ENCODE assay signal across 23 mouse cellular contexts in the genomic region with DNA sequence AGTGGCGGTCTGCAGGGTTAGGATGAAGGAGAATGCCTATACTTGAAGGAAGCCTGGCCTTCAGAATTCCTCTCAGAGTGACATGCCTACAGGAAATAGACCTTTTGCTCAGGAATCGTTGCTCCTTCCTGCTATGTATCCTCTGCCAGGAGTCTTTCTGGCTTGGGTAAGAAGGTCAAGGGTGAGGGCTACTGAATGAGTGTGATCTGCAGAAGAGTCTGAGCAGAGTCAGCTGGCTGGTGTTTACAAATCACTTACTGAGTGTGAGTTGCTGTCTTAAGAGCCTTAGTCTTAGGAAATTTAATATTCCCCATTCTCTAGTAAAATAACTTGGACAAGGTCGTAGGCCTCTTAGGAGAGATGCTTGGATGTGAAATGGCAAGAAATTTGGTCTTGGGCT.
A peak's percentile ranks its signal among the peaks of the same experiment; 100 is the strongest.
DNase-seq lines count a peak whose midpoint lies in the region; ATAC-seq and TF ChIP-seq lines count a peak whose summit lies in the region.
"Had no signal": no experiment of that assay in that cellular context is flagged by ENCODE, and none has a peak within 500 bp of the region (broad histone marks: within the 10 kb centered on the region; RNA-seq: fewer than 3 reads in every experiment).

No protein-coding gene starts in this region.

- no peak overlapping the region for H3K4me2 ChIP-seq in kidney, embryonic 16.5 days (replicated peaks; ENCODE audit: low read depth, low read length)
- H3K4me2 ChIP-seq in kidney, embryonic 14.5 days (replicated peaks; ENCODE audit: low read depth, low read length): no peak overlapping the region
- no peak overlapping the region for H3K4me2 ChIP-seq in lung, embryonic 16.5 days (ENCODE audit: low read depth, low read length)
- no peak overlapping the region for H3K4me2 ChIP-seq in hindbrain, postnatal 0 days (ENCODE audit: low read depth, low read length)
- H3K4me2 ChIP-seq: forebrain, embryonic 15.5 days; heart, embryonic 11.5 days; heart, embryonic 15.5 days; hindbrain, embryonic 13.5 days had no signal

- H3K9me3 ChIP-seq in kidney, embryonic 16.5 days (ENCODE audit: low read length): no peaks in the 10 kb centered on the region
- H3K9me3 ChIP-seq in kidney, embryonic 14.5 days (ENCODE audit: control insufficient read depth, low read length): no peaks in the 10 kb centered on the region
- no peaks in the 10 kb centered on the region for H3K9me3 ChIP-seq in lung, embryonic 16.5 days (ENCODE audit: control insufficient read depth, low read length)
- no peaks in the 10 kb centered on the region for H3K9me3 ChIP-seq in hindbrain, postnatal 0 days (ENCODE audit: low read length)
- H3K9me3 ChIP-seq: embryonic facial prominence, embryonic 10.5 days; forebrain, embryonic 10.5 days; forebrain, embryonic 15.5 days; heart, embryonic 15.5 days; hindbrain, embryonic 13.5 days had no signal

- TF ChIP-seq CTCF in hindbrain, postnatal 0 days (IDR thresholded peaks at IDR 0.05; ENCODE audit: low read depth): no peak

- no peak overlapping the region for H3K9ac ChIP-seq in kidney, embryonic 16.5 days (replicated peaks; ENCODE audit: low read length)
- H3K9ac ChIP-seq in kidney, embryonic 14.5 days (ENCODE audit: low read depth, low read length): no peak overlapping the region
- no peak overlapping the region for H3K9ac ChIP-seq in lung, embryonic 16.5 days (ENCODE audit: low read length)
- no peak overlapping the region for H3K9ac ChIP-seq in hindbrain, postnatal 0 days (replicated peaks; ENCODE audit: low read length)
- H3K9ac ChIP-seq: forebrain, embryonic 15.5 days; heart, embryonic 15.5 days; hindbrain, embryonic 13.5 days had no signal

- DNase-seq in adipocyte (ENCODE audit: low spot score): peak; percentile 52
- peak; percentile 43 for DNase-seq in lung, postnatal 25 days (ENCODE audit: low spot score)
- DNase-seq in hindbrain, postnatal 0 days (ENCODE audit: low spot score): no peak
- DNase-seq: adrenal gland, adult 2 months; cerebellum, adult 18-20 months; cerebellum, adult 9-11 months; cerebellum, postnatal 36 days; gastrocnemius, postnatal 14 days; heart, adult 2 months; heart, postnatal 14 days had no signal

- no peak overlapping the region for H3K4me3 ChIP-seq in kidney, embryonic 16.5 days (ENCODE audit: low read length)
- H3K4me3 ChIP-seq in kidney, embryonic 14.5 days (ENCODE audit: low read length): no peak overlapping the region
- no peak overlapping the region for H3K4me3 ChIP-seq in lung, embryonic 16.5 days (ENCODE audit: low read length)
- no peak overlapping the region for H3K4me3 ChIP-seq in hindbrain, postnatal 0 days (ENCODE audit: low read length)
- H3K4me3 ChIP-seq: embryonic facial prominence, embryonic 10.5 days; forebrain, embryonic 10.5 days; forebrain, embryonic 15.5 days; heart, adult 2 months; heart, embryonic 15.5 days; hindbrain, embryonic 13.5 days had no signal

- 54% methylated on average over 3 of the region's 3 CpGs for WGBS in kidney, embryonic 16.5 days
- 70% methylated on average over 3 of the region's 3 CpGs for WGBS in kidney, embryonic 14.5 days
- 40% methylated on average over 3 of the region's 3 CpGs for WGBS in lung, embryonic 16.5 days
- WGBS in hindbrain, postnatal 0 days: 86% methylated on average over 3 of the region's 3 CpGs

- ATAC-seq in kidney, embryonic 16.5 days (ENCODE audit: low FRiP score, low TSS enrichment): no peak
- no peak for ATAC-seq in kidney, embryonic 14.5 days (ENCODE audit: low FRiP score, low TSS enrichment)
- ATAC-seq in lung, embryonic 16.5 days (ENCODE audit: low read depth): peak; percentile 92
- ATAC-seq in erythroid progenitor cell, adult 5-6 weeks (replicated peaks; ENCODE audit: low FRiP score, poor library complexity, severe bottlenecking): no peak
- ATAC-seq in hindbrain, postnatal 0 days: no peak
- ATAC-seq: activated CD4-positive, CD25-positive, alpha-beta regulatory T cell, adult 4 months; forebrain, embryonic 15.5 days; Patski had no signal

- no peaks in the 10 kb centered on the region for H3K36me3 ChIP-seq in kidney, embryonic 16.5 days (ENCODE audit: insufficient read depth, low read length)
- no peaks in the 10 kb centered on the region for H3K36me3 ChIP-seq in kidney, embryonic 14.5 days (ENCODE audit: control insufficient read depth, insufficient read depth, low read length)
- H3K36me3 ChIP-seq in lung, embryonic 16.5 days (ENCODE audit: control insufficient read depth, insufficient read depth, low read length): no peaks in the 10 kb centered on the region
- no peaks in the 10 kb centered on the region for H3K36me3 ChIP-seq in hindbrain, postnatal 0 days (ENCODE audit: insufficient read depth, low read length)
- H3K36me3 ChIP-seq: embryonic facial prominence, embryonic 10.5 days; forebrain, embryonic 10.5 days; forebrain, embryonic 15.5 days; heart, embryonic 15.5 days had no signal

- no peaks in the 10 kb centered on the region for H3K4me1 ChIP-seq in kidney, embryonic 16.5 days (ENCODE audit: insufficient read depth, low read length)
- H3K4me1 ChIP-seq in kidney, embryonic 14.5 days (ENCODE audit: control insufficient read depth, insufficient read depth, low read length): no peaks in the 10 kb centered on the region
- H3K4me1 ChIP-seq in lung, embryonic 16.5 days (replicated peaks; ENCODE audit: control insufficient read depth, insufficient read depth, low read length): no peaks in the 10 kb centered on the region
- H3K4me1 ChIP-seq in hindbrain, postnatal 0 days (ENCODE audit: insufficient read depth, low read length): peaks cover 5% of the 10 kb centered on the region; the same call in 1 of the 2 replicates
- H3K4me1 ChIP-seq: heart, embryonic 15.5 days had no signal

- 0 out of 2 replicates have a peak overlapping the region, but pooled peaks have one; percentile 6 for H3K27ac ChIP-seq in kidney, embryonic 16.5 days (ENCODE audit: low read length)
- no peak overlapping the region for H3K27ac ChIP-seq in kidney, embryonic 14.5 days (ENCODE audit: low read depth, low read length)
- peak overlapping the region; percentile 33 for H3K27ac ChIP-seq in lung, embryonic 16.5 days (ENCODE audit: low read length)
- no peak overlapping the region for H3K27ac ChIP-seq in hindbrain, postnatal 0 days
- H3K27ac ChIP-seq: embryonic facial prominence, embryonic 10.5 days; forebrain, embryonic 10.5 days; forebrain, embryonic 15.5 days; heart, adult 2 months; heart, embryonic 15.5 days; hindbrain, embryonic 13.5 days had no signal

- H3K27me3 ChIP-seq in kidney, embryonic 16.5 days (ENCODE audit: insufficient read depth, low read length): no peaks in the 10 kb centered on the region
- no peaks in the 10 kb centered on the region for H3K27me3 ChIP-seq in kidney, embryonic 14.5 days (ENCODE audit: control insufficient read depth, insufficient read depth, low read length)
- no peaks in the 10 kb centered on the region for H3K27me3 ChIP-seq in lung, embryonic 16.5 days (ENCODE audit: control insufficient read depth, insufficient read depth, low read depth, low read length)
- no peaks in the 10 kb centered on the region for H3K27me3 ChIP-seq in hindbrain, postnatal 0 days (ENCODE audit: insufficient read depth, low read length)
- H3K27me3 ChIP-seq: CH12.LX; forebrain, embryonic 15.5 days; heart, embryonic 15.5 days; hindbrain, embryonic 13.5 days; Patski had no signal

Comparison
In these comparisons a context has a peak if more than half of its experiments do, and no peak if none do; other contexts are left out.
1. H3K27ac ChIP-seq: peak in kidney, embryonic 16.5 days (single experiment) and lung, embryonic 16.5 days (single experiment); none in kidney, embryonic 14.5 days (single experiment) and hindbrain, postnatal 0 days (single experiment).